Mouse (Mus musculus) small intestine, adult 2 months (tissue): ENCODE measurements around the gene Lgals12.

Experiments
- CTCF ChIP-seq: fragments of 200-500 bp; IDR thresholded peaks from 2 replicates; pipeline ENCODE4 v1.5.1; 2012; ENCODE audit warnings: low read depth, mild to moderate bottlenecking, control low read depth, inconsistent platforms, low read length, moderate library complexity, mixed read lengths; ENCODE audit not compliant: insufficient replicate concordance, insufficient read length; ENCODE audit errors: extremely low read depth
- POLR2A ChIP-seq: fragments of 200-500 bp; IDR thresholded peaks from 2 replicates; pipeline ENCODE4 v1.6.1; 2012; ENCODE audit warnings: low read depth, mild to moderate bottlenecking, control low read depth, inconsistent platforms, low read length, moderate library complexity

DNA sequence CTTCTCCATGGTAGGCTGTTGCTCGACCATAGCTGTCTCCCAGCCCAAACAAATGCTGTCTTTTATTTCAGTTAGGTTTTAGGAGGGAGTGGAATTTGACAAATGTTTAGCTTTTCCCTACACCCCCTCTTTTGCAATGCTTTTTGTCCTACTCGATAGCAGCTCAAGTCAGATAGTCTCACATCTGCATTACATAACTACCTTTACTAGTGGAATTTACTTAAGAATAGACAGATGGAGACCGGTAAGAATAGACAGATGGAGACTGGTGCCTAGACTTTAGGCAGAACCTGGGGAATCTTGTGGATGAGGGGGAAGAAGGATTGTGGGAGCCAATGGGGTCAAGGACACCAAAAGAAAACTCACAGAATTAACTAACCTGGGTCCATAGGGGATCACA lies 23.4 kb downstream of the Lgals12 start:
- TF ChIP-seq CTCF: no peak
- TF ChIP-seq POLR2A: no peak
